Mouse (Mus musculus): ENCODE measurements around the gene Trip6. TPM values are rescaled to one million over a fixed set of nuclear protein-coding genes. Genes with fewer than 3 reads are reported as not detected.
"Not testable (repeated sequence)": the region's sequence is repeated elsewhere in the genome, so short reads cannot be mapped to it uniquely, and the experiment has no call there.

The Trip6 gene
- total RNA-seq, 2 experiments from 2014 or later: 4.5 to 6.5 TPM

- no peak overlapping the region for H3K4me3 ChIP-seq
Observed at GRCm38 (mm10) chr5:137285986-137286385, 28.2 kb downstream of the Trip6 start.

DNA sequence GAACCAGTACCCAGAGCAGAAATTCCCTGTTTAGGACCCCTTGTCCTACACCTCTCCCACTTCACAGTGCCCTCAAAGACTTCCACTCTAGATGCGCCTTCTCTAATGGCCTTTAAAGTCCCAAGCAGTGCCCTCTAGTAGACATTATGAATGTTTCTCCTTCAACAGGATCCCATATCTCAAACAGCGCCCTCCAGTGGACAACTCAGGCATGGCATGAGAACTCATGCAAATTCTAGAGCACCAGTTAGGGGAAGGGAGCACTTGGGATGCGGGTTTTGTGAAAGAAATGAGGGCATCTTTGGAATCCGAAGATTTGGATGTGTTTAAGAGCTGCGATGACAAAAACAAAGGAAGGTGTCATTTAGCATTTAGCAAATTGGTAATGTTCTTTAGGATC is 29.2 kb downstream of the Trip6 start:
- TF ChIP-seq CTCF (IDR thresholded peaks at IDR 0.05): peak; percentile 72
- intact Hi-C loops (cut with DNase I): loop anchor here (5.0 kb wide), 1 partner anchor 222 kb away; no protein-coding TSS in a partner anchor
- DNase-seq (ENCODE audit: extremely low spot score in 1 of 2, low spot score in 2 of 2): no peak

More at GRCm38 (mm10) chr5:137285986-137286385, 28.2 kb downstream of the Trip6 start:
- no peak for TF ChIP-seq CTCF (IDR thresholded peaks at IDR 0.05)
- no peak for DNase-seq (ENCODE audit: extremely low spot score in 1 of 2, low spot score in 2 of 2)
- no peak overlapping the region for H3K27ac ChIP-seq
- intact Hi-C loops (cut with DNase I): loop anchor here (1.0 to 5.0 kb wide), 3 partner anchors 155 to 221 kb away; no protein-coding TSS in a partner anchor

DNA sequence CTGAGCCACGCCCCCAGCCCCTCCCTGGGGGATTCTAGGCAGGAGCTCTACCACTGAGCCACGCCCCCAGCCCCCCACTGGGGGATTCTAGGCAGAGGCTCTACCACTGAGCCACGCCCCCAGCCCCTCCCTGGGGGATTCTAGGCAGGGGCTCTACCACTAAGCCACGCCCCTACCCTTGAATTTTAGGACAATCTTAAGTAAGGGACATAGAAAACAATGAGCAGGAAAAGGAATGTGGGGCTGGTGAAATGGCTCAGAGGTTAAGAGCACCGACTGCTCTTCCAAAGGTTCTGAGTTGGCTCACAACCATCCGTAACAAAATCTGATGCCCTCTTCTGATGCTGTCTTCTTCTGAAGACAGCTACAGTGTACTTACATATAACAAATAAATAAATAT is 29.8 kb downstream of the Trip6 start:
- intact Hi-C loops (cut with DNase I); DNase-seq (ENCODE audit: extremely low spot score in 1 of 2, low spot score in 2 of 2); H3K27ac ChIP-seq; H3K4me3 ChIP-seq: not testable (repeated sequence)

More for the DNA sequence above, 29.2 kb downstream of the Trip6 start:
- Histone ChIP-seq H3K4me3 (no peak overlapping the region), H3K27ac (no peak overlapping the region)

DNA sequence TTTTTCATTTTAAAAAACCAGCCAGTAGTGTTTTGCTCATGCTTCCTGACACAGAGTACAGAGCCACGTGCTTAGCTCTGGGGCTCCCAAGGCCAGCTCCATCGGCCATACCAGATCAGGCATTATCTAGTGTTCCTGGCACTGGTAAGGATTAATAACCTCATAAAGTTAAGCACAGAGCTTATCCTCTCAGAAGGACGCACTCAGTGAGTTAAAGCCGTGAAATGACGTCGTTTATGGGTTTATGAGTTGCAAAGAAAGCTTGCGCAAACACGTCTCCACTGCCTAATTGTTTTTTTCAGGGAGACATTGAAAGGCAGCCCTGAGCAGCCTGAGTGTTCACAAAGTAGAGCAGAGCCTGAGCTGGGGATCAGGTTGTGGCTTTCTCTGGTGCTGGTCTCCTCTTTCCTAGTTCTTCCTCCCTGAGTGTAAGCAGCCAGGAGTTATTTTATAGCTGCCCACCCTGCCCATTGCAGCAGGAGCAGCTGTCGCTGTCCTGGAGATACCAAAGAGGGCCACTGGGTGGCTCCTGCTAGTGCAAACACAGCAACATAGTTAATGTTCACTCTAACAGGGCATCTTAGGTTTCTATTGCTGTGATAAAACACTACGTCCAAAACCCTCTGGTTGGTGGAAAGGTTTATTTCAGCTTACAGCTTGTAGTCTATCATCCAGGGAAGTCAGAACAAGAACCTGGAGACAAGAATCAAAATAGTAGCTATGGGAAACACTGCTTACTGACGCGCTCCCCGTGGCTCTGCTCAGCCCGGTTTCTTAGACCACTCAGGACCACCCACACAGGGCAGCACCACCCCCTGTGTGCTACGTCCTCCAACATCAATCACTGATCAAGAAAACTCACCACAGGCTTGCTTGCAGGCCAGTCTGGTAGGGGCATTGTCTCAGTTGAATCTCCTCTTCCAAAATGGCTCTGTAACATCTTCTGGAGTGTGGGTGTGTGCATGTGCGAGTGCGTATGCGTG is 36.6 kb downstream of the Trip6 start:
- no peak for DNase-seq (ENCODE audit: extremely low spot score in 1 of 2, low spot score in 2 of 2)
- intact Hi-C loops (cut with DNase I): no loop called here
- Histone ChIP-seq H3K27ac (no peak overlapping the region), H3K4me3 (no peak overlapping the region)
- TF ChIP-seq CTCF (IDR thresholded peaks at IDR 0.05): peak; percentile 62

DNA sequence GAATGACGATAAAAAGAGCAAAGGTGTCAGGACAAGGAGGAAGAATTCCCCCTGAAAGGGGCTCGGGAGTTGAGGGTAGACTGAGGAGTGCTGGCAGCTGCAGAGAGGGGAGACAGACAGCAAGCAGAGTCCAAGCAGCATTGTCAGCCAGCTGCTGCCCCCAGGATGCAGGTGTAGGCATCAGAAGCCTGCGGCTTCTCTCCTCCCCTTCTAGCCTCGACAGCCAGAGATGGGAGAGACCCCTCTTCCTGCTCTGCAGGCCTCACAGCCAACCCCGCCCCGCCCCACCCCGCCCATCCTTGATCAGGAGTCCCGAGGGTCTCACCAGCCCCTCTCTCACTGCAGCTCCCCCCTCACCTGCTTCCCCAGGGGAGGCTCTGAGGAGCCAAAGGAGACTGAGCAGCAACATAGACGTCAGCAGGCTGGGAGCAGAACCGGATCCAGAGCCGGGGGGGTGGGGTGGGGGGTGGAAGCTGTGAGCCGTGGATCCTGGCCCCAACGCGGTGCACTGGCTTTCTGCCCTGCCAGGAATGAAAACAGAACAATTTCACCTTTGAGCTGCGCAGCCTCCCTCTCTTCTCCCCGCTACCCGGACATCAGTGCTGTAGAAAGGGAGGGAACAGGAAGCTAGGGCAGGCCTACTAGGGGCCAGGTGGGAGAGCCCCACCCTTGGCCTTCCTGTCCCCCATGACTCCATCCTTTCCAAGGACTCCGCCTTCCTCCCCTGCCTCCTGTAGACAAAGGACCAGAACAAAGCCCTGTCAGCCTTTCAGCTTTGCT is 45.9 kb downstream of the Trip6 start:
- no peak overlapping the region for H3K4me3 ChIP-seq
- TF ChIP-seq CTCF (IDR thresholded peaks at IDR 0.05): no peak
- H3K27ac ChIP-seq: no peak overlapping the region
- no peak for DNase-seq (ENCODE audit: extremely low spot score in 1 of 2, low spot score in 2 of 2)
- intact Hi-C loops (cut with DNase I): no loop called here

GRCm38 (mm10) chr5:137264787-137265186 is 49.4 kb downstream of the Trip6 start:
- no peak overlapping the region for H3K27ac ChIP-seq
- DNase-seq (ENCODE audit: extremely low spot score in 1 of 2, low spot score in 2 of 2): no peak
- no peak for TF ChIP-seq CTCF (IDR thresholded peaks at IDR 0.05)
- intact Hi-C loops (cut with DNase I): no loop called here
- H3K4me3 ChIP-seq: no peak overlapping the region

- Histone ChIP-seq H3K27ac (no peak overlapping the region), H3K4me3 (no peak overlapping the region)
- intact Hi-C loops (cut with DNase I): no loop called here
- no peak for TF ChIP-seq CTCF (IDR thresholded peaks at IDR 0.05)
- no peak for DNase-seq (ENCODE audit: extremely low spot score in 1 of 2, low spot score in 2 of 2)
Observed at GRCm38 (mm10) chr5:137263897-137264720, 50.1 kb downstream of the Trip6 start.

Small RNA genes within 50 kb of the gene (microRNA-seq; reads per million reads assigned to microRNA genes)
- 2.7 to 2.9 reads per million in 2 experiments for gene Mir7036
- 0 reads per million in 2 experiments for gene Mir8116

Other genes starting within 250 kb of the Trip6 start
- gene Serpine1, start 242.1 kb downstream of the Trip6 start, total RNA-seq (2021): 1 to 10 TPM in 1 of 2 experiments, under 1 TPM in 1; 0.91 to 1.1 TPM
- 1 to 10 TPM; 4.3 to 5.7 TPM for gene Trim56, start 198.2 kb downstream of the Trip6 start, total RNA-seq (2021)
- gene Muc3, start 165.1 kb downstream of the Trip6 start, total RNA-seq (2021): not detected
- gene Muc3a, start 102.0 kb downstream of the Trip6 start, total RNA-seq (2021): 1 to 10 TPM; 4.6 to 5.4 TPM
- 10 to 100 TPM; 53.8 to 62.9 TPM for gene Ache, start 26.9 kb downstream of the Trip6 start, total RNA-seq (2021)
- gene Ufsp1, start 19.8 kb downstream of the Trip6 start, total RNA-seq (2021): 10 to 100 TPM; 11.6 to 14.4 TPM
- gene Srrt, start 6.7 kb downstream of the Trip6 start, total RNA-seq (2021): 100 to 1,000 TPM; 202 to 221 TPM
- 10 to 100 TPM; 22.8 to 25.1 TPM for gene Slc12a9, start 19.2 kb upstream of the Trip6 start, total RNA-seq (2021)
- 1 to 10 TPM; 4.9 to 6.8 TPM for gene Ephb4, start 35.7 kb upstream of the Trip6 start, total RNA-seq (2021)
- gene Zan, start 162.7 kb upstream of the Trip6 start, total RNA-seq (2021): under 1 TPM; 0.30 to 0.38 TPM
- gene Pop7, start 188.1 kb upstream of the Trip6 start, total RNA-seq (2021): 10 to 100 TPM; 30.4 to 35.9 TPM
- gene Gigyf1, start 204.1 kb upstream of the Trip6 start, total RNA-seq (2021): 10 to 100 TPM; 58.1 to 59.9 TPM
- not detected for gene Epo, start 218.8 kb upstream of the Trip6 start, total RNA-seq (2021)
- 100 to 1,000 TPM; 570 to 583 TPM for gene Gnb2, start 219.1 kb upstream of the Trip6 start, total RNA-seq (2021)
- 100 to 1,000 TPM; 103 to 111 TPM for gene Actl6b, start 239.1 kb upstream of the Trip6 start, total RNA-seq (2021)

Data from left cerebral cortex, adult 2 months (tissue).